Mouse (Mus musculus): ENCODE measurements around the gene Gm45261. TPM values are rescaled to one million over a fixed set of nuclear protein-coding genes. Genes with fewer than 3 reads are reported as not detected.

Gene Gm45261
- polyA plus RNA-seq, 1 experiment = not detected

GRCm38 (mm10) chr1:80410229-80410973 lies 50.8 kb downstream of the Gm45261 start:
- DNase-seq (ENCODE audit: low spot score) = no peak

- no peak for DNase-seq (ENCODE audit: low spot score)
These were observed 51.7 kb downstream of the Gm45261 start for GRCm38 (mm10) chr1:80409467-80410105.

DNA sequence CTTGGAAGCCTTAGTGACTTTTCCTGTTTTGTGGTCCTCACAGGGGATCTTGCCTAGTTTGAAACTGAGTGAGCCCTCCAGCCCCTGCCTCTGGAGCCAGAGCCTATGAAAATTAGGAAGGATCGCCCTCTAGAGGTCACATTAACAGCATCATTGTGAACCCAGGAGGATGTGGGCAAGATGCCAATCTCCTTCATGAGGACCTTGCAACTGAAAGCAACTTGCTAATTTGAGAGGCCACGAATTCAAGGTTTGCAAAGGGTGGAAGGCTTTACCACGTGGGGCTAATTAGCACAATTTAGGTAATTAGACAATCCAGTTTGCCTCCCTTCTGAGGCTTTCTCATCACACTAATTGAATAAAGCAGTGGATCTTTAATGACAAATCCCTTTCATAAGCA lies 52.7 kb downstream of the Gm45261 start:
- no peak for DNase-seq (ENCODE audit: low spot score)

DNA sequence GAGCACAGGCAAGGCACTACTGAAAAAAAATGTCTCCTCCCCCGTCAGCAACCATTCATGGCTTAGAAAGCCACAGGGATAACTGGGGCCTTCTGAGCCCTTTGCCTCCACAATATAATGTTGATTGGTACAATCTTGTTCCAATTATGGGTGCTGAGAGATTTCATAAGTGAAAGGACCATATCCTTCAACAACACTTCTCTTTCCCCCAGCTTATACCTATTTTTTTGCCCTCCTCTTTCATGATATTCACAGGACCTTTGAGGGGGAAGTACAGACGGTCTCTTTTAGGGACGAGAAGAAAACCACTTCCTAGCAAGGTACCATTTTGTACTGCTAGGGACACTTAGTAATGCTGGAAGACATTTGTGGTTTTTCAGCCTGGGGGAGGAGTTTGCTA lies 57.1 kb downstream of the Gm45261 start:
- DNase-seq (ENCODE audit: low spot score) = no peak

GRCm38 (mm10) chr1:80403366-80403893 lies 57.8 kb downstream of the Gm45261 start:
- DNase-seq (ENCODE audit: low spot score) = no peak

DNA sequence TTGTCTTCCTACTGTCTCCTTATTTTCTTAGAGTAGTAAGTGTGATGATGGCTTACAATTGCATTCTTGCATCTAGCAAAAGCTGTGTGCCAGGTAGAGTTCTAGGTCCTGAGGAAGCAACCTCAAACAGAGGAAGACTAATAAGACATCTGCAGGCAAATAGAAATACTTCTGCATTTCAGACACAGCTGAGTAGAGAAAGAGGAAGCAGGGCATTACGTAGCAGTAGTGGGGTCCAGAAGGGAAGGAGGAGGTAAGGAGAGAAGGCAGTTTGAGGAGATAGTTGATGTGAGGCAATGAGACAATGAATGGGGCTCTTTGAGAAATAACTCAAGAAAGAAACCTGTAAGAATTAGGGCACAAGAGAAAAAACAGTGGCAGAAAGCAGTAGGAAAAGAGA lies 59.3 kb downstream of the Gm45261 start:
- DNase-seq (ENCODE audit: low spot score) = no peak

Other genes with a start within 250 kb of the Gm45261 start
- 0.01 and 0.06 TPM in 2 replicates for gene Fam124b, start 243.0 kb downstream of the Gm45261 start, polyA plus RNA-seq (2012; rRNA removed)
- gene Cul3, start 121.0 kb downstream of the Gm45261 start, polyA plus RNA-seq (2012; rRNA removed) = 61.6 and 75.0 TPM in 2 replicates